ENCODE assay signal across 15 mouse cellular contexts in the genomic region with DNA sequence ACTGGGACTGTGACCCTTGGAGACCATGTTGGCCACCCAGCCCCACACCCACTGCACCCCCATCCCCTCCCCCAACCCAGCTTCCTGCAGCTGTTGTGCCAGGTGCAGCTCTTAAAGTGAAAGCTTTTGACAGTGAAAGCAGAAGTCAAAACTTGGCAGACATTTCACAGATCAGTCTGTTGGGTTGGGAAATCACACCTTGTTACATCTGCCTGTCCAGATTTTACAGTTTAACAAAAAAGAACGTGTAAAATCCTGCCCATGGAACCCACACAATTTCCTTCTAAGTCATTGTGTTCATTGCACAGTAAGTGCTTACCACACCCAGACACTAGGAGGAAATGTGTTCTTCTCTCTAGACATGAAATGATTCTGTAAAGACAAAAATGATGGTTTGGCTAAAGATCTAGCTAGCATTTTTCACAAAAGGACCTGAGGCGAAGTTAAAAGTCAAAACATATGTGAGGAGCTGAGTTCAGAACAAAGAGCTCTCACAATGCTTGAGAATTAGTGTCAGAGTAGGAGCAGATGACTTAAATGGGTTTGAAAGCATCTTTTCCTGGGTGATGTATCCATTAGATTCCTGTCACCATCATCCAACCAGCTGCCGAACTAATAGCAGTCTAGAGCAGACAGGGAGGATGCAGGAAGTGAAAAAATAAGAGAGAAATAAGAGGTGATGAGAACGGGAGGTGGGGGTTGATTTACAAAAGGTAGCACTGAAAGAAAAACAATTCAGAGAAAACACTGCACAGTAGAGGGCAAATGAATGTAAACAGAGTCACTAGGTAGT. TPM values are rescaled to one million over a fixed set of nuclear protein-coding genes. Genes with fewer than 3 reads are reported as not detected.
DNase-seq lines count a peak whose midpoint lies in the region; ATAC-seq lines count a peak whose summit lies in the region.
"Had no signal": no experiment of that assay in that cellular context is flagged by ENCODE, and none has a peak within 500 bp of the region (broad histone marks: within the 10 kb centered on the region; RNA-seq: fewer than 3 reads in every experiment).

No protein-coding gene starts in this region.

- no peaks in the 10 kb centered on the region for H3K9me3 ChIP-seq in forebrain, embryonic 13.5 days (replicated peaks)
- H3K9me3 ChIP-seq in forebrain, embryonic 10.5 days: no peaks in the 10 kb centered on the region
- no peaks in the 10 kb centered on the region for H3K9me3 ChIP-seq in kidney, embryonic 16.5 days (ENCODE audit: low read length)
- H3K9me3 ChIP-seq: lung, embryonic 15.5 days had no signal

- H3K4me3 ChIP-seq in forebrain, embryonic 13.5 days: no peak overlapping the region
- no peak overlapping the region for H3K4me3 ChIP-seq in forebrain, embryonic 10.5 days
- H3K4me3 ChIP-seq in kidney, embryonic 16.5 days (ENCODE audit: low read length): no peak overlapping the region
- H3K4me3 ChIP-seq: lung, embryonic 15.5 days had no signal

- H3K4me2 ChIP-seq in forebrain, embryonic 13.5 days: no peak overlapping the region
- no peak overlapping the region for H3K4me2 ChIP-seq in kidney, embryonic 16.5 days (replicated peaks; ENCODE audit: low read depth, low read length)
- H3K4me2 ChIP-seq: hindbrain, embryonic 14.5 days; lung, embryonic 15.5 days had no signal

- 61% methylated on average over 4 of the region's 4 CpGs for WGBS in forebrain, embryonic 13.5 days
- WGBS in forebrain, embryonic 10.5 days: 60% methylated on average over 4 of the region's 4 CpGs
- WGBS in kidney, embryonic 16.5 days: 41% methylated on average over 4 of the region's 4 CpGs

- no peak overlapping the region for H3K27ac ChIP-seq in forebrain, embryonic 13.5 days
- no peak overlapping the region for H3K27ac ChIP-seq in forebrain, embryonic 10.5 days
- H3K27ac ChIP-seq in kidney, embryonic 16.5 days (ENCODE audit: low read length): no peak overlapping the region
- H3K27ac ChIP-seq: hindbrain, embryonic 14.5 days; lung, embryonic 15.5 days had no signal

- no peaks in the 10 kb centered on the region for H3K27me3 ChIP-seq in forebrain, embryonic 13.5 days
- H3K27me3 ChIP-seq in forebrain, embryonic 10.5 days (ENCODE audit: poor library complexity, severe bottlenecking): no peaks in the 10 kb centered on the region
- H3K27me3 ChIP-seq in kidney, embryonic 16.5 days (ENCODE audit: insufficient read depth, low read length): no peaks in the 10 kb centered on the region
- H3K27me3 ChIP-seq: CH12.LX; lung, embryonic 15.5 days had no signal

- ATAC-seq in forebrain, embryonic 13.5 days: peak; percentile 33
- ATAC-seq in kidney, embryonic 16.5 days (ENCODE audit: low FRiP score, low TSS enrichment): no peak

- intact Hi-C loops in left cerebral cortex, postnatal 14 days (cut with DNase I): no loop called here

- no peak overlapping the region for H3K9ac ChIP-seq in forebrain, embryonic 13.5 days
- H3K9ac ChIP-seq in kidney, embryonic 16.5 days (replicated peaks; ENCODE audit: low read length): no peak overlapping the region
- H3K9ac ChIP-seq: hindbrain, embryonic 14.5 days; lung, embryonic 15.5 days had no signal

- H3K4me1 ChIP-seq in forebrain, embryonic 13.5 days: peaks cover 5% of the 10 kb centered on the region; the same call in 1 of the 2 replicates
- H3K4me1 ChIP-seq in forebrain, embryonic 10.5 days: no peaks in the 10 kb centered on the region
- H3K4me1 ChIP-seq in kidney, embryonic 16.5 days (ENCODE audit: insufficient read depth, low read length): no peaks in the 10 kb centered on the region
- H3K4me1 ChIP-seq: lung, embryonic 15.5 days had no signal

- H3K36me3 ChIP-seq in forebrain, embryonic 13.5 days (ENCODE audit: poor library complexity, severe bottlenecking): no peaks in the 10 kb centered on the region
- H3K36me3 ChIP-seq in forebrain, embryonic 10.5 days (replicated peaks): no peaks in the 10 kb centered on the region
- no peaks in the 10 kb centered on the region for H3K36me3 ChIP-seq in kidney, embryonic 16.5 days (ENCODE audit: insufficient read depth, low read length)
- H3K36me3 ChIP-seq: lung, embryonic 15.5 days had no signal

- no peak for DNase-seq in forebrain, embryonic 10.5 days (ENCODE audit: extremely low spot score, low spot score)
- DNase-seq in T-cell, adult 2 months (ENCODE audit: low spot score): peak; percentile 5
- peak; percentile 6 for DNase-seq in hindlimb bud, embryonic 11.5 days (ENCODE audit: extremely low spot score, low read depth, low spot score)
- peak; percentile 6 for DNase-seq in telencephalon, adult 2 months (ENCODE audit: low read depth, low spot score)
- DNase-seq in left cerebral cortex, postnatal 14 days (ENCODE audit: low spot score in 2 of 2): no peak
- DNase-seq in gastrocnemius, postnatal 4 days (ENCODE audit: low spot score in 2 of 2): no peak
- DNase-seq: cerebellum, adult 9-11 months; gastrocnemius, postnatal 10 days had no signal

RNA-seq across cellular contexts. Expression of gene 2310061N02Rik, which starts 6.5 kb away (rescaled TPM):
- polyA plus RNA-seq in forebrain, embryonic 13.5 days (2015; fragmentation: Nextera tagmentation; extraction: Ambion mirVana): not detected in 2 replicates
- polyA plus RNA-seq in forebrain, embryonic 10.5 days (2016; fragmentation: Nextera tagmentation; extraction: Ambion mirVana): not detected in 2 replicates
- not detected for total RNA-seq in left cerebral cortex, postnatal 14 days (2021)
- total RNA-seq in gastrocnemius, postnatal 4 days (2021): not detected
- polyA plus RNA-seq in kidney, embryonic 16.5 days (2015; fragmentation: Nextera tagmentation; extraction: Ambion mirVana): not detected in 2 replicates
- total RNA-seq: CH12.LX; gastrocnemius, postnatal 10 days; layer of hippocampus, postnatal 10 days had no signal
- polyA plus RNA-seq: hindbrain, embryonic 14.5 days; lung, embryonic 15.5 days; small intestine, adult 2 months had no signal

RNA-seq across cellular contexts. Expression of gene Krtap13-1, which starts 27.4 kb away (rescaled TPM):
- not detected in 2 replicates for polyA plus RNA-seq in forebrain, embryonic 13.5 days (2015; fragmentation: Nextera tagmentation; extraction: Ambion mirVana)
- polyA plus RNA-seq in forebrain, embryonic 10.5 days (2016; fragmentation: Nextera tagmentation; extraction: Ambion mirVana): not detected in 2 replicates
- not detected for total RNA-seq in left cerebral cortex, postnatal 14 days (2021)
- not detected for total RNA-seq in gastrocnemius, postnatal 4 days (2021)
- polyA plus RNA-seq in kidney, embryonic 16.5 days (2015; fragmentation: Nextera tagmentation; extraction: Ambion mirVana): not detected in 2 replicates
- total RNA-seq: CH12.LX; gastrocnemius, postnatal 10 days; layer of hippocampus, postnatal 10 days had no signal
- polyA plus RNA-seq: hindbrain, embryonic 14.5 days; lung, embryonic 15.5 days; small intestine, adult 2 months had no signal

RNA-seq across cellular contexts. Expression of gene Krtap27-1, which starts 29.8 kb away (rescaled TPM):
- polyA plus RNA-seq in forebrain, embryonic 13.5 days (2015; fragmentation: Nextera tagmentation; extraction: Ambion mirVana): not detected in 2 replicates
- not detected in 2 replicates for polyA plus RNA-seq in forebrain, embryonic 10.5 days (2016; fragmentation: Nextera tagmentation; extraction: Ambion mirVana)
- not detected for total RNA-seq in left cerebral cortex, postnatal 14 days (2021)
- not detected for total RNA-seq in gastrocnemius, postnatal 4 days (2021)
- not detected in 2 replicates for polyA plus RNA-seq in kidney, embryonic 16.5 days (2015; fragmentation: Nextera tagmentation; extraction: Ambion mirVana)
- total RNA-seq: CH12.LX; gastrocnemius, postnatal 10 days; layer of hippocampus, postnatal 10 days had no signal
- polyA plus RNA-seq: hindbrain, embryonic 14.5 days; lung, embryonic 15.5 days; small intestine, adult 2 months had no signal

RNA-seq across cellular contexts. Expression of gene Krtap13, which starts 50.2 kb away (rescaled TPM):
- not detected in 2 replicates for polyA plus RNA-seq in forebrain, embryonic 13.5 days (2015; fragmentation: Nextera tagmentation; extraction: Ambion mirVana)
- not detected in 2 replicates for polyA plus RNA-seq in forebrain, embryonic 10.5 days (2016; fragmentation: Nextera tagmentation; extraction: Ambion mirVana)
- total RNA-seq in left cerebral cortex, postnatal 14 days (2021): not detected
- not detected for total RNA-seq in gastrocnemius, postnatal 4 days (2021)
- not detected in 2 replicates for polyA plus RNA-seq in kidney, embryonic 16.5 days (2015; fragmentation: Nextera tagmentation; extraction: Ambion mirVana)
- total RNA-seq: CH12.LX; gastrocnemius, postnatal 10 days; layer of hippocampus, postnatal 10 days had no signal
- polyA plus RNA-seq: hindbrain, embryonic 14.5 days; lung, embryonic 15.5 days; small intestine, adult 2 months had no signal

RNA-seq across cellular contexts. Expression of gene Krtap26-1, which starts 53.7 kb away (rescaled TPM):
- polyA plus RNA-seq in forebrain, embryonic 13.5 days (2015; fragmentation: Nextera tagmentation; extraction: Ambion mirVana): not detected in 2 replicates
- not detected in 2 replicates for polyA plus RNA-seq in forebrain, embryonic 10.5 days (2016; fragmentation: Nextera tagmentation; extraction: Ambion mirVana)
- total RNA-seq in left cerebral cortex, postnatal 14 days (2021): not detected
- not detected for total RNA-seq in gastrocnemius, postnatal 4 days (2021)
- not detected in 2 replicates for polyA plus RNA-seq in kidney, embryonic 16.5 days (2015; fragmentation: Nextera tagmentation; extraction: Ambion mirVana)
- total RNA-seq: CH12.LX; gastrocnemius, postnatal 10 days; layer of hippocampus, postnatal 10 days had no signal
- polyA plus RNA-seq: hindbrain, embryonic 14.5 days; lung, embryonic 15.5 days; small intestine, adult 2 months had no signal

Comparison
In these comparisons a context has a peak if more than half of its experiments do, and no peak if none do; other contexts are left out.
1. DNase-seq: peak in T-cell, adult 2 months (single experiment), hindlimb bud, embryonic 11.5 days (single experiment) and telencephalon, adult 2 months (single experiment); none in forebrain, embryonic 10.5 days (single experiment), left cerebral cortex, postnatal 14 days (0 of 2) and gastrocnemius, postnatal 4 days (0 of 2).